Mouse (Mus musculus): Measurements from ENCODE around the gene Dync1i2.

GRCm38 (mm10) chr2:71221020-71221419 lies 9.5 kb downstream of the Dync1i2 start:
- no peak for TF ChIP-seq POLR2A (IDR thresholded peaks at IDR 0.05; ENCODE audit: borderline replicate concordance, extremely low read depth, low read depth, low read length)
- TF ChIP-seq CTCF (IDR thresholded peaks at IDR 0.05; ENCODE audit: insufficient read depth, low read length): no peak

All from lung, adult 2 months (tissue).